Mouse (Mus musculus): Measurements from ENCODE around the gene Tada3. TPM values are rescaled to one million over a fixed set of nuclear protein-coding genes. Genes with fewer than 3 reads are reported as not detected.

Gene Tada3
- polyA plus RNA-seq, 1 experiment from 2014 or later: 56.3 TPM

DNA sequence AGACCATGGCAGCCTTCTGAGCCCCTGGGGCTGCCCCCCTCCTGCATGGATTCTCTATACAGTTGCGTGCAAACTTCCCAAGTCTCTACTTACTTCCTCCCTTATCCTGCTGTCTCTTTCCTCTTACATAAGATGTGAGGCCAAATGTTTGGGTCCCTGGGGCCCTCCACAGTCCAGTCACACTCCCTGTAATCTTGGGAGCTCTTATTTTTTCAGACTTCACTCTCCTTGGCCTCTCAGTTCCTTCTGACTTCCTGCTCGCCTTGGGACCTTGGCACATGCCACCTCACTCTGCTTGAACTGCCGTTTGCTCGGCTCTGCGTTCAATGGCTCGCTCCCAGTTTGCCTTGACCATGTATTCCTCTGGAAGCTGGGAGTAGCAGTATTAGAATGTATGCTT lies 16.3 kb upstream of the Tada3 start:
- Histone ChIP-seq H3K27ac (ENCODE audit: low read depth, low read length) (no peak overlapping the region), H3K9ac (ENCODE audit: low read depth, low read length) (no peak overlapping the region), H3K4me2 (replicated peaks; ENCODE audit: low read depth, low read length) (no peak overlapping the region), H3K4me3 (ENCODE audit: low read depth, low read length) (no peak overlapping the region), H3K27me3 (ENCODE audit: control insufficient read depth, insufficient read depth, low read length) (no peaks in the 10 kb centered on the region), H3K9me3 (ENCODE audit: control insufficient read depth, low read length) (no peaks in the 10 kb centered on the region), H3K36me3 (ENCODE audit: control insufficient read depth, insufficient read depth, low read length) (peaks cover 8% of the 10 kb centered on the region), H3K4me1 (replicated peaks; ENCODE audit: control insufficient read depth, insufficient read depth, low read length) (no peaks in the 10 kb centered on the region)
- DNase-seq (ENCODE audit: low spot score) (no peak), ATAC-seq (ENCODE audit: low FRiP score) (no peak)
- WGBS: 90% methylated on average over 6 of the region's 6 CpGs

DNA sequence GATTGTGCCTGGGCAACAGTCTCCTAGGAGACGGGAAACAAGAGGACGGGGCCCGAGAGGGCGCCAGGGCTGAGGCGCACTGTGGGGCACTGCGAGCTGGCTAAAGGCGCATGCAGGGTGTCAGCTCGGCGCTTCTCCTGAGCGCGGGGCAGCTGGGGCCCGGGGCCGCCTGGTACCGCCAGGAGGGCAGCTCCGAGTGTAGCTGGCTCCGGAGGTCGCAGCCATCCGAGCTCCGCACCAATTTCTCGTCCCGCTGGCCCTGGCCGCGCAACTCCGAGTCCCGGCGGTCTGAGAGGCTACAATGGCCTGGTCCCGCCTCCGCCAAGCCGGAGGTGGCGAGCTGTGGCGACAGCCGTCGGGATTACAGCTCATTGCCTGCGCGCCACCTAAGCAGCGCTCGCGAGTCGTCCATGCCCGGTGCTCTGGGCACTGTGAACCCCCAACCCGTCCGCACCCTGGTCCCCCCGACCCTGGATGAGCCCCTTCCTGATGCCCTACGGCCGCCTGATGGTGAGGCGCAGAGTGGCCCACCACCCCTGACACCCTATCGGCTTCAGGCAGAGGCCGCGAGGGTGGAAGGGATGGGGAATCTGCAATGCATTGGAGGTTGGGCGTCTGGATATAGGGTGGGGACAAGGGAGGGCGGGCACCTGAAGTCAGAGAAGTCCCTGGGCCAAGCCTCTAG lies 14.8 kb upstream of the Tada3 start:
- ATAC-seq (ENCODE audit: low FRiP score) (peak; percentile 95), DNase-seq (ENCODE audit: low spot score) (peak; percentile 80)
- peak overlapping the region; percentile 80 for H3K4me2 ChIP-seq (replicated peaks; ENCODE audit: low read depth, low read length)
- peak overlapping the region; percentile 46 for H3K4me3 ChIP-seq (ENCODE audit: low read depth, low read length)
- H3K27me3 ChIP-seq (ENCODE audit: control insufficient read depth, insufficient read depth, low read length): no peaks in the 10 kb centered on the region
- no peaks in the 10 kb centered on the region for H3K4me1 ChIP-seq (replicated peaks; ENCODE audit: control insufficient read depth, insufficient read depth, low read length)
- peaks cover 9% of the 10 kb centered on the region for H3K36me3 ChIP-seq (ENCODE audit: control insufficient read depth, insufficient read depth, low read length)
- no peaks in the 10 kb centered on the region for H3K9me3 ChIP-seq (ENCODE audit: control insufficient read depth, low read length)
- H3K27ac ChIP-seq (ENCODE audit: low read depth, low read length): peak overlapping the region; percentile 78
- H3K9ac ChIP-seq (ENCODE audit: low read depth, low read length): peak overlapping the region; percentile 74
- WGBS: under 1% methylated on average over 51 of the region's 51 CpGs

DNA sequence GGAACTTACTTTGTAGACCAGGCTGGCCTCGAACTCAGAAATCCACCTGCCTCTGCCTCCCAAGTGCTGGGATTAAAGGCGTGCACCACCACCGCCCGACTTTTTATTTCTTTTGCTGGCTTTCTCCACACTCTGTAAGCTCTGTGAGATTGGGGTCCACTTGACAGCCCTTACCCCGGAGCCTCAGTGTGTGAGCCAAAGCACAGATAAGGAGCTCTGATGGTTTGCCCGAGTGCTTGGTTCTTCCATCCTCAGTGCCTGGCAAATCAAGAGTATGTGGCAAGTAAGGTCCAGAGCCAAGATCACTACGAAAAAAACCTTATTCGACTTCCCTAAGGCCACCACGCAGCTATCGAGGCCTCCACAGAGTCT lies 14.3 kb upstream of the Tada3 start:
- no peaks in the 10 kb centered on the region for H3K9me3 ChIP-seq (ENCODE audit: control insufficient read depth, low read length)
- H3K27ac ChIP-seq (ENCODE audit: low read depth, low read length): peak overlapping the region; percentile 78
- H3K27me3 ChIP-seq (ENCODE audit: control insufficient read depth, insufficient read depth, low read length): no peaks in the 10 kb centered on the region
- ATAC-seq (ENCODE audit: low FRiP score) (no peak), DNase-seq (ENCODE audit: low spot score) (no peak)
- H3K4me1 ChIP-seq (replicated peaks; ENCODE audit: control insufficient read depth, insufficient read depth, low read length): no peaks in the 10 kb centered on the region
- WGBS: 27% methylated on average over 10 of the region's 10 CpGs
- H3K4me3 ChIP-seq (ENCODE audit: low read depth, low read length): peak overlapping the region; percentile 46
- H3K9ac ChIP-seq (ENCODE audit: low read depth, low read length): peak overlapping the region; percentile 74
- H3K4me2 ChIP-seq (replicated peaks; ENCODE audit: low read depth, low read length): peak overlapping the region; percentile 80
- H3K36me3 ChIP-seq (ENCODE audit: control insufficient read depth, insufficient read depth, low read length): peaks cover 9% of the 10 kb centered on the region

DNA sequence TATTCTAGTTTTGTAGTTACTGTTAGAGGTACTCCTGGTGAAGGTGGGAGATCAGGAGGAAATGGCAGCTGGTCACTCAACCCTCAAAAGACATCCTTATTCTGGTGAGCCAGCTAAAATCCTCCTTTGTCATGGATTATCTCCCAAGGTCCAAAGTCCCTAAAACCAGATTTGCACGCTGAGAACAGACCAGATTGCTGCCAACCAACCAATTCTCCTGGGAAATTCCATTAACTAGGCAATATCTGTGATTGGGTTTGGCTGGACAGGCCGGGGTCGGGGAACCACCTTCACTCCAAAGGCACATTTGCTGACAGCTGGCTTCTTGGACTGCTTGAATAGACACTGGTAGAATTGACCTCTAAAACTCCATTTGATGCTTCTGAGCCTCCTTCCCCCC lies 13.0 kb upstream of the Tada3 start:
- H3K27ac ChIP-seq (ENCODE audit: low read depth, low read length): no peak overlapping the region
- DNase-seq (ENCODE audit: low spot score): no peak
- 84% methylated on average over 3 of the region's 3 CpGs for WGBS
- H3K36me3 ChIP-seq (ENCODE audit: control insufficient read depth, insufficient read depth, low read length): peaks cover 9% of the 10 kb centered on the region
- ATAC-seq (ENCODE audit: low FRiP score): no peak
- H3K4me3 ChIP-seq (ENCODE audit: low read depth, low read length): no peak overlapping the region
- H3K9ac ChIP-seq (ENCODE audit: low read depth, low read length): no peak overlapping the region
- no peaks in the 10 kb centered on the region for H3K27me3 ChIP-seq (ENCODE audit: control insufficient read depth, insufficient read depth, low read length)
- no peaks in the 10 kb centered on the region for H3K4me1 ChIP-seq (replicated peaks; ENCODE audit: control insufficient read depth, insufficient read depth, low read length)
- H3K9me3 ChIP-seq (ENCODE audit: control insufficient read depth, low read length): no peaks in the 10 kb centered on the region
- H3K4me2 ChIP-seq (replicated peaks; ENCODE audit: low read depth, low read length): no peak overlapping the region

DNA sequence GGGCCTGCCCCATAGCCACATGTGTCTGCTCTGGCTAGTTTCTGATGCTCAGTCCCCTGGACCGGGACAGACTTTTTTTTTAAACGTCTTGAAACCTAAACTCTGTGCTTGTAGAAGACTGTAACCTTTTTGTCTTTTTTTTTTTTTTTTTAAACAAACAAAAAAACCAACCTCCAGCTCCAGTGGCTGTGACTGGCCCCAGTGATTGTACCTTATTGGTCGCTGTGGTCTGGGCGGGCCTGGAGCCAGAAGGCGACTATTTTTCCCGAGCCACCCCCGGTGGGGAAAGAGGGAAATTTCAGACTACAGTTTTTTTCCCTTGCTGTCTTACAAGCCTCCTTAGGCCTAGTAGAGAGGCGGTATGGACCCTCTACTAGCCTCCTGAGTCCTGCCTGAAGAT lies 11.3 kb upstream of the Tada3 start, which contains the start of gene Ttll3:
Gene Ttll3 (plus strand): TSS at position 301 of the 400 bp plus-strand sequence.
- 78% methylated on average over 8 of the region's 8 CpGs for WGBS
- no peaks in the 10 kb centered on the region for H3K4me1 ChIP-seq (replicated peaks; ENCODE audit: control insufficient read depth, insufficient read depth, low read length)
- no peak within 1 kb of the TSS for H3K4me3 ChIP-seq (ENCODE audit: low read depth, low read length)
- H3K27ac ChIP-seq (ENCODE audit: low read depth, low read length): no peak within 1 kb of the TSS
- no peak for DNase-seq (ENCODE audit: low spot score)
- no peak within 1 kb of the TSS for H3K4me2 ChIP-seq (replicated peaks; ENCODE audit: low read depth, low read length)
- no peak for ATAC-seq (ENCODE audit: low FRiP score)
- H3K36me3 ChIP-seq (ENCODE audit: control insufficient read depth, insufficient read depth, low read length): peaks cover 17% of the 10 kb centered on the region
- H3K9ac ChIP-seq (ENCODE audit: low read depth, low read length): no peak within 1 kb of the TSS
- no peaks in the 10 kb centered on the region for H3K27me3 ChIP-seq (ENCODE audit: control insufficient read depth, insufficient read depth, low read length)
- no peaks in the 10 kb centered on the region for H3K9me3 ChIP-seq (ENCODE audit: control insufficient read depth, low read length)

DNA sequence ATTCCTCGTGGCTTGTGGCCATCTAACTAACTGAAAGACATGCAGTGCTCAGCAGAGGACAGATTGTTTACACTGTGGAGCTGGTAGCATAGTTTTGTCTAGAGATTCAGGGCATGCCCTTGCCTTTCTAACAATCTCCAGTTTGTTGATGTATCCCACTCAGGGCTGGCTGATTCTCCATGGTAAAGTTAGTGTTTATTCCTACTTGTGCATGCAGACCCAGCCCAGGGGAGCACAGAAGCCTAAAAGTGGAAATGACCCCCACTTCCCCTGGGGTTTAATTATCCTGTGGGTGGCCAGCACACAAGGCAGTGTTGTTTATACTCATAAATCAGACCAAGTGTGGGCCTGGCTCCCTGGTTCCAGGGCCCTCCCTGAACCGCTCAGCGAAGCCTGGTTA lies 8.3 kb upstream of the Tada3 start:
- Histone ChIP-seq H3K4me3 (ENCODE audit: low read depth, low read length) (no peak overlapping the region), H3K36me3 (ENCODE audit: control insufficient read depth, insufficient read depth, low read length) (peaks cover 17% of the 10 kb centered on the region)
- WGBS: 86% methylated on average over 3 of the region's 3 CpGs

DNA sequence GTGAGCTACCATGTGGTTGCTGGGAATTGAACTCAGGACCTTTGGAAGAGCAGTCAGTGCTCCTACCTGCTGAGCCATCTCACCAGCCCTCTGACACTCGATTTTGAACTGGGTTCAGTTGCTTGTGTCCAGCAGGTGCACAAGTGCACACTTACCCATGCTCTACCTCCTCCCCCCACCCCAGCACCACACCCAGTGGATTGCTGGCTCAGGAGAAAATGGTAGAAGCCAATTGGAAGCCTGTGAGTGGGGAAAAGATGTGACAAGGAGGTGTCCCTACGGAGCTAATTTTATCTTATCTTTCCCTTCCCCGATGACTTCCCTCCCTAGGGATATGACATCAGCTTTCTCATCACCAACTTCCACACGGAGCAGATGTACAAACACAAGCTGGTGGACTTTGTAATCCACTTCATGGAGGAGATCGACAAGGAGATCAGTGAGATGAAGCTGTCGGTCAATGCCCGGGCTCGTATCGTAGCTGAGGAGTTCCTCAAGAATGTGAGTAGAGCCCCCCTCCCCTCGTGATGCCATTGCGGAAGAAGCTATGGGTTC lies 7.6 kb upstream of the Tada3 start:
- Histone ChIP-seq H3K9ac (ENCODE audit: low read depth, low read length) (no peak overlapping the region), H3K36me3 (ENCODE audit: control insufficient read depth, insufficient read depth, low read length) (peaks cover 19% of the 10 kb centered on the region), H3K27ac (ENCODE audit: low read depth, low read length) (no peak overlapping the region), H3K4me2 (replicated peaks; ENCODE audit: low read depth, low read length) (no peak overlapping the region), H3K4me3 (ENCODE audit: low read depth, low read length) (no peak overlapping the region), H3K9me3 (ENCODE audit: control insufficient read depth, low read length) (no peaks in the 10 kb centered on the region), H3K4me1 (replicated peaks; ENCODE audit: control insufficient read depth, insufficient read depth, low read length) (no peaks in the 10 kb centered on the region; the same call in 1 of the 2 replicates), H3K27me3 (ENCODE audit: control insufficient read depth, insufficient read depth, low read length) (no peaks in the 10 kb centered on the region)
- DNase-seq (ENCODE audit: low spot score) (no peak), ATAC-seq (ENCODE audit: low FRiP score) (no peak)
- 88% methylated on average over 11 of the region's 11 CpGs for WGBS

More for the DNA sequence above, 8.3 kb upstream of the Tada3 start:
- no peak overlapping the region for H3K27ac ChIP-seq (ENCODE audit: low read depth, low read length)
- H3K9me3 ChIP-seq (ENCODE audit: control insufficient read depth, low read length): no peaks in the 10 kb centered on the region
- no peaks in the 10 kb centered on the region for H3K27me3 ChIP-seq (ENCODE audit: control insufficient read depth, insufficient read depth, low read length)
- no peak overlapping the region for H3K4me2 ChIP-seq (replicated peaks; ENCODE audit: low read depth, low read length)
- ATAC-seq (ENCODE audit: low FRiP score) (no peak), DNase-seq (ENCODE audit: low spot score) (no peak)
- no peaks in the 10 kb centered on the region for H3K4me1 ChIP-seq (replicated peaks; ENCODE audit: control insufficient read depth, insufficient read depth, low read length)
- no peak overlapping the region; the same call in 1 of the 2 replicates for H3K9ac ChIP-seq (ENCODE audit: low read depth, low read length)

DNA sequence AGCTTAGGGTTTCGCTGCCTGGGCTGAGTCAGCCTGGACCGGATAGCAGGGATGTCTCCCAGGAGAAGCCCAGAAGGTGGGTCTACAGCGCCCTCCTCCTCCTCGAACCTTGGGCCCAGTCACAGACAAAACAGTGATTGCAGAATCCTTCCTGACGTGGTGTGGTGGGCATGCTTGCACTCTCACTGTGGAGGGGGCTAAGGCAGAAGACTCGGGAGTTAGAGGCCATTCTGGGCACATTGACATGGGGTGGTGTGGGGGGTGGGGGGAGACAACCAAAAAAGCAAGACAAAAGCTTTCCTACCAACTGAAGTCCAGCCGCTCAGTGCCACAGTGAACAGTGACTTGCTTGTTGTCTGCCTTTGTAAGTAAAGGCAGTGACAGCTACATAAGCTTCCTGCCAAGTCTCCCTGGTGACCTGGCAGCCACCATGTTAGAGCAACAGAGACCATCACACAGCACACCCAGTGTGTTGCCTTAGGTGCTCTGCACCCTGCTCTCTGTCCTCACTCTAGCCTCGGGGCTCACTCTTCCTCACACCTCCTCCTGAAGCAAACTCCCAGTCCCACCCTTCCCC lies 6.8 kb upstream of the Tada3 start:
- ATAC-seq (ENCODE audit: low FRiP score) (no peak), DNase-seq (ENCODE audit: low spot score) (no peak)
- Histone ChIP-seq H3K4me2 (replicated peaks; ENCODE audit: low read depth, low read length) (no peak overlapping the region), H3K27ac (ENCODE audit: low read depth, low read length) (no peak overlapping the region), H3K4me3 (ENCODE audit: low read depth, low read length) (no peak overlapping the region), H3K36me3 (ENCODE audit: control insufficient read depth, insufficient read depth, low read length) (peaks cover 15% of the 10 kb centered on the region), H3K4me1 (replicated peaks; ENCODE audit: control insufficient read depth, insufficient read depth, low read length) (no peaks in the 10 kb centered on the region; the same call in 1 of the 2 replicates), H3K9me3 (ENCODE audit: control insufficient read depth, low read length) (no peaks in the 10 kb centered on the region), H3K9ac (ENCODE audit: low read depth, low read length) (no peak overlapping the region), H3K27me3 (ENCODE audit: control insufficient read depth, insufficient read depth, low read length) (no peaks in the 10 kb centered on the region)
- WGBS: 93% methylated on average over 8 of the region's 8 CpGs

DNA sequence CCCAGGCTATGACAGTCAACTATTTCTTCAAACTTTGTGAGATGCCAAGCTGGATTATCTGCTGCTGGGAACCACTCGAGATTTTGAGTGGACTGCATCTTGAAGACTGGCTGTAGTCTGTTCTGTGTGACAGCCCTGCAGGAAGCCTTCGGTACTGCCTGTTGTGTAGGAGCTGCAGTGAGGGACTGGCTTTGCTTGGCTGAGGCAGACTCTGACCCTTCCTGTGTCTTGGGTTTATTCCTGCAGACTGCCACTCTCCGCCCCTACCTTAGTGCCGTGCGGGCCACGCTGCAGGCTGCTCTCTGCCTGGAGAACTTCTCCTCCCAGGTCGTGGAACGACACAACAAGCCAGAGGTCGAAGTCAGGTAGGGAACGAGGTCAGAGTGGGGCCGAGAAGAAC lies 2.8 kb upstream of the Tada3 start:
- ATAC-seq (ENCODE audit: low FRiP score) (no peak), DNase-seq (ENCODE audit: low spot score) (no peak)
- no peak overlapping the region for H3K4me2 ChIP-seq (replicated peaks; ENCODE audit: low read depth, low read length)
- H3K4me1 ChIP-seq (replicated peaks; ENCODE audit: control insufficient read depth, insufficient read depth, low read length): no peaks in the 10 kb centered on the region; the same call in none of the 2 replicates
- H3K9me3 ChIP-seq (ENCODE audit: control insufficient read depth, low read length): no peaks in the 10 kb centered on the region
- H3K27me3 ChIP-seq (ENCODE audit: control insufficient read depth, insufficient read depth, low read length): no peaks in the 10 kb centered on the region
- no peak overlapping the region for H3K9ac ChIP-seq (ENCODE audit: low read depth, low read length)
- no peak overlapping the region for H3K27ac ChIP-seq (ENCODE audit: low read depth, low read length)
- H3K36me3 ChIP-seq (ENCODE audit: control insufficient read depth, insufficient read depth, low read length): peaks cover 10% of the 10 kb centered on the region
- WGBS: 94% methylated on average over 11 of the region's 11 CpGs
- no peak overlapping the region for H3K4me3 ChIP-seq (ENCODE audit: low read depth, low read length)

Measured in hindbrain, embryonic 11.5 days (tissue).